Mouse (Mus musculus) limb, embryonic 14.5 days (tissue): ENCODE measurements around the gene Rbck1. TPM values are rescaled to one million over a fixed set of nuclear protein-coding genes. Genes with fewer than 3 reads are reported as not detected.
"Not testable (repeated sequence)": the region's sequence is repeated elsewhere in the genome, so short reads cannot be mapped to it uniquely, and the experiment has no call there.

Experiments used
- ATAC-seq: fragments of 200-750 bp; cut with Nextera tagmentation; 2 replicates; pipeline ENCODE4 v1.8.0; 2017; ENCODE audit warnings: low read depth, moderate number of reproducible peaks, moderate TSS enrichment; ENCODE audit not compliant: low FRiP score
- DNase-seq: peaks from one replicate; pipeline ENCODE4 v3.0.0-alpha.2; 2015; ENCODE audit warnings: low spot score
- H3K27ac ChIP-seq: fragments of 300-500 bp; sonication (generic); replicated peaks from 2 replicates; pipeline ENCODE4 v1.5.1; 2014; ENCODE audit warnings: low read depth, mild to moderate bottlenecking, low read length, moderate library complexity, mixed read lengths
- H3K27me3 ChIP-seq: fragments of 300-500 bp; sonication (generic); 2 replicates; pipeline ENCODE4 v1.6.1; 2014; ENCODE audit warnings: low read length, mixed read lengths; ENCODE audit not compliant: control insufficient read depth, insufficient read depth
- H3K36me3 ChIP-seq: fragments of 300-500 bp; sonication (generic); 2 replicates; pipeline ENCODE4 v1.6.1; 2014; ENCODE audit warnings: mild to moderate bottlenecking, low read length, moderate library complexity, mixed read lengths; ENCODE audit not compliant: control insufficient read depth, insufficient read depth
- H3K4me1 ChIP-seq: fragments of 300-500 bp; sonication (generic); 2 replicates; pipeline ENCODE4 v1.6.1; 2014; ENCODE audit warnings: antibody characterized with exemption, low read length, mixed read lengths; ENCODE audit not compliant: control insufficient read depth, insufficient read depth
- H3K4me2 ChIP-seq: fragments of 300-500 bp; sonication (generic); replicated peaks from 2 replicates; pipeline ENCODE4 v1.6.1; 2014; ENCODE audit warnings: low read depth, mild to moderate bottlenecking, low read length, moderate library complexity; ENCODE audit not compliant: severe bottlenecking
- H3K4me3 ChIP-seq: fragments of 300-500 bp; sonication (generic); replicated peaks from 2 replicates; pipeline ENCODE4 v1.5.1; 2014; ENCODE audit warnings: low read length
- H3K9ac ChIP-seq: fragments of 300-500 bp; sonication (generic); 2 replicates; pipeline ENCODE4 v1.6.1; 2014; ENCODE audit warnings: mild to moderate bottlenecking, low read depth, low read length, moderate library complexity; ENCODE audit not compliant: severe bottlenecking
- H3K9me3 ChIP-seq: fragments of 300-500 bp; sonication (generic); 2 replicates; pipeline ENCODE4 v1.6.1; 2016; ENCODE audit warnings: low read length; ENCODE audit not compliant: control insufficient read depth
- POLR2A ChIP-seq: fragments of 200-500 bp; IDR thresholded peaks from 2 replicates; pipeline ENCODE4 v1.8.0; 2012; ENCODE audit warnings: inconsistent platforms, mild to moderate bottlenecking, moderate library complexity, borderline replicate concordance; ENCODE audit not compliant: insufficient read depth, insufficient read length; ENCODE audit errors: extremely low read depth
- WGBS: fragments of 180-500 bp; shearing (Covaris S2); extraction: QIAGEN DNeasy Blood & Tissue Kit; methylation state at CpG from one replicate; pipeline ENCODE4 v1.1.7; 2014; 5-methylcytosine and 5-hydroxymethylcytosine counted together
- polyA plus RNA-seq, 2 experiments: library from polyadenylated mRNA; depleted of rRNA in 1 of 2; stranded (reverse) in 1 of 2; unstranded in 1 of 2; fragments of >200 nt; fragmentation: Nextera tagmentation in 1 of 2; extraction: Ambion mirVana in 1 of 2; gene quantifications; 2 replicates each; pipeline versions ENCODE4 v1.2.1 to v1.2.3; 2012 to 2014

Gene Rbck1
- polyA plus RNA-seq, 2 experiments = 89.5 to 219 TPM

GRCm38 (mm10) chr2:152360271-152360775 lies 27.9 kb upstream of the Rbck1 start:
- no peaks in the 10 kb centered on the region for H3K27me3 ChIP-seq
- ATAC-seq (no peak), DNase-seq (no peak)
- no peak overlapping the region for H3K4me2 ChIP-seq
- H3K4me1 ChIP-seq = no peaks in the 10 kb centered on the region; the same call in 1 of the 2 replicates
- H3K9ac ChIP-seq = no peak overlapping the region
- H3K4me3 ChIP-seq = no peak overlapping the region
- no peak overlapping the region for H3K27ac ChIP-seq
- 44% methylated on average over 7 of the region's 7 CpGs for WGBS
- H3K9me3 ChIP-seq = no peaks in the 10 kb centered on the region
- TF ChIP-seq POLR2A = no peak
- H3K36me3 ChIP-seq = no peaks in the 10 kb centered on the region

DNA sequence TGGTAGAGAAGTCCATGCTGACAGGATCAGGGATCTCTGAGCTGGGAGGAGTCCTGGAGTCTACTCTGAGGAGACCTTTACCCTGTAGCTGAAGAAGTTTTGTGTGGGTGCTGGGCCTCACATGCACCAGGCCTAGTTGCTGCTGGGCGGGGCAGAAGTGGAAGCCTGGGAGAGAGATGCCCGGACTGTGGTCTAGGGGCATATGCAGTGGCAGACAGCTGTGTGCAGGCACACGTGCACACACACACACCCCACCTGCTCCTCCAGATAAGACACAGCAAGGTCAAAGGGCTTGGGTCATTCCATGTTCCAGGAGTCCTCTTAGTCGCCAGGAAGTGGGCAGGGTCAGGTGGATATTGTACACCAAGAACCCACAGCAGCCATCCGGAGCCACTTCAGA lies 27.2 kb upstream of the Rbck1 start:
- Histone ChIP-seq H3K4me2 (no peak overlapping the region), H3K9ac (no peak overlapping the region), H3K4me1 (no peaks in the 10 kb centered on the region; the same call in 1 of the 2 replicates), H3K36me3 (no peaks in the 10 kb centered on the region), H3K4me3 (no peak overlapping the region), H3K27ac (no peak overlapping the region), H3K27me3 (no peaks in the 10 kb centered on the region), H3K9me3 (no peaks in the 10 kb centered on the region)
- DNase-seq (no peak), ATAC-seq (no peak)
- no peak for TF ChIP-seq POLR2A
- WGBS = 67% methylated on average over 5 of the region's 5 CpGs

DNA sequence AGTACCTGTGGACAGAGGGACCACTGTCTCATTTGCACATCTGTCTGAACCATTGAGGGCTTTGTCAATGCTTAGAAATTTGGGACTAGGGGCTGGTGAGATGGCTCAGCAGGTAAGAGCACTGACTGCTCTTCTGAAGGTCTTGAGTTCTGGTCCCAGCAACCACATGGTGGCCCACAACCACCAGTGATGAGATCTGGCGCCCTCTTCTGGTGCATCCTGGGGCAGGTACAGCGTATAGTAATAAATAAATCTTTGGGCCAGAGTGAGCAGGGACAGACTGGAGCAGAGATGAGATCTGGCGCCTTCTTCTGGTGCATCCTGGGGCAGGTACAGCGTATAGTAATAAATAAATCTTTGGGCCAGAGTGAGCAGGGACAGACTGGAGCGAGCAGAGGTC lies 26.5 kb upstream of the Rbck1 start:
- H3K9me3 ChIP-seq, H3K27me3 ChIP-seq, H3K4me3 ChIP-seq, DNase-seq, H3K4me1 ChIP-seq, ATAC-seq, H3K4me2 ChIP-seq, H3K36me3 ChIP-seq, H3K9ac ChIP-seq, H3K27ac ChIP-seq: not testable (repeated sequence)
- WGBS = 76% methylated on average over 5 of the region's 5 CpGs

DNA sequence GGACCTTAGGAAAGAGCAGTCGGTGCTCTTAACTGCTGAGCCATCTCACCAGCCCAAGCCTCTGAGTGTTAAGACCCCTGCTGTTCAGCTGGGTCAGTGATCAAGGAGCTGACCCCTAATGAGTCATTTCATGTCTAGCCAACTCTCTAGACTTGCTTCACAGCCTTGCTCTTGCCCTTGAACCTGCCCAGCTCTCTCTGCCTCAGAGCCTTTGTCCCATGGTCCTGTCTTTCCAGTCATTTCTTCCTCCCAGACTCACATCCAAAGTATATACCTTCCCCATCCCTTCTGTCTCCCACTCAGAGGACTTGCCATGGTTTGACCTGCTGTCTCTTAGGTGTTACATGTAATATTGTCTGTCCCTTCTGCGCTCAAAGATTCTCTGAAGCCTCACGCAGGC lies 24.8 kb upstream of the Rbck1 start:
- no peaks in the 10 kb centered on the region for H3K27me3 ChIP-seq
- DNase-seq (no peak), ATAC-seq (no peak)
- H3K4me3 ChIP-seq = no peak overlapping the region
- H3K9ac ChIP-seq = no peak overlapping the region
- no peaks in the 10 kb centered on the region for H3K36me3 ChIP-seq
- H3K27ac ChIP-seq = no peak overlapping the region
- H3K9me3 ChIP-seq = no peaks in the 10 kb centered on the region
- no peaks in the 10 kb centered on the region for H3K4me1 ChIP-seq
- no peak for TF ChIP-seq POLR2A
- WGBS = 85% methylated on average over 3 of the region's 3 CpGs
- no peak overlapping the region for H3K4me2 ChIP-seq

DNA sequence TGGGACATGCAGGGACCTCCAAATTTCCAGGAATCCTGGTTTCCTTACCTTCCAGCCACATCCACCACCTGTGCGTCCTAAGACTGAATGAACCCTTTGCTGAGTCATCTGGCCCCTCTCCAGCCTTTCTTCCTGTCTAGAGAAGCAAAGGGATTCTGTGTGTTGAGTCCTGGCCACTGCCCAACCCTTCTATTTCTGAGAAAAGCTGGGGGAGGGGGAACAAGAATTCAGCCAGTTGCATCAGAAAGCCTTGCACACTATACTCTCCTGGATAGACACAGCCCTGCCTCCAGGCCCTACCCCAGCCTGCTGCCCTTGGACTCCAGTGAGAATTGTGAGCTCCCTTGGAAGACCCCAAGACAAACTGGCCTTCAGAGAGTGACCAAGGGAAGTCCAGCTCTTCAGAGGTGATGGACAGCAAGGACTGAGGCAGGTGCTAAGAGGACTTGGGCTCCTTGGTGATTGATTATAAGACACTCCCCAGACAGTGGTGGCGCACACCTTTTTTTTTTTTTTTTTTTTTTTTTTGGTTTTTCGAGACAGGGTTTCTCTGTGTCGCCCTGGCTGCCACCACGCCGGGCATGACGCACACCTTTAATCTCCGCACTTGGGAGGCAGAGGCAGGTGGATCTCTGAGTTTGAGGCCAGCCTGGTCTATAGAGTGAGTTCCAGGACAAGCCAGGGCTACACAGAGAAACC lies 17.5 kb upstream of the Rbck1 start:
- H3K27me3 ChIP-seq = no peaks in the 10 kb centered on the region
- no peak overlapping the region for H3K27ac ChIP-seq
- H3K4me3 ChIP-seq = no peak overlapping the region
- no peaks in the 10 kb centered on the region for H3K9me3 ChIP-seq
- H3K36me3 ChIP-seq = no peaks in the 10 kb centered on the region
- H3K4me1 ChIP-seq = 0 out of 2 replicates have a peak, but pooled peaks cover 2% of the 10 kb centered on the region
- peak; percentile 53; the same call in 1 of the 2 replicates for ATAC-seq
- H3K4me2 ChIP-seq = no peak overlapping the region
- H3K9ac ChIP-seq = no peak overlapping the region
- no peak for TF ChIP-seq POLR2A
- 89% methylated on average over 8 of the region's 8 CpGs for WGBS
- peak; percentile 85 for DNase-seq
